Mouse (Mus musculus) cerebellum, adult 2 months (tissue): ENCODE results near the gene Id3.

Source experiments
- CTCF ChIP-seq: fragments of 200-500 bp; IDR thresholded peaks from 2 replicates; pipeline ENCODE4 v1.5.1; 2011; ENCODE audit warnings: low read depth, mild to moderate bottlenecking, control low read depth, low read length, moderate library complexity, borderline replicate concordance; ENCODE audit not compliant: insufficient read depth
- POLR2A ChIP-seq: fragments of 200-500 bp; IDR thresholded peaks from 2 replicates; pipeline ENCODE4 v1.6.1; 2011; ENCODE audit warnings: low read length, control low read depth, borderline replicate concordance; ENCODE audit not compliant: insufficient read depth

- TF ChIP-seq CTCF (no peak), POLR2A (no peak)
Observed at GRCm38 (mm10) chr4:136127670-136128069, 15.6 kb upstream of the Id3 start.
